Mouse (Mus musculus): ENCODE measurements around the gene Layn. TPM values are rescaled to one million over a fixed set of nuclear protein-coding genes. Genes with fewer than 3 reads are reported as not detected.

Gene Layn
- total RNA-seq, 2 experiments from 2014 or later, result 3.8 to 4.7 TPM

DNA sequence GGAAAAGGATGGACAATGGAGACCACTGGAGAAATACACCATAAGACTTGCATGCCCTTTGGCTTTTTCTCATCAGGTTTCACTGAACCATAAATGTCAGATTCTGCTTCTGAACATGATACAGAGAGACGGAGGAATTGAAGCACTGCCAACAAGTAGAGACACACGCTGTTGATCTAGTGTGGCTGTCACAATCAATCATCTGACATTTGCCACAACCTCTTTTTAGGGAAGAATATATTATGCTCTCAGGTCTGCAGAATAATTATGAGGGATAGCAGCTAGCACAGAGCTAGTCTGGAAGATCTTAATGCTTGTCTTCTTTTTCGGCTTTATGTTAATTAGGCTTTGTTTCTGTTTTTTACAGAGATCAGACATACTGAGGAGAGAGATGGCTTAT is 8.7 kb downstream of the Layn start:
- no peak for TF ChIP-seq CTCF (conservative IDR thresholded peaks at IDR 0.05)
- no peak for DNase-seq (ENCODE audit: low spot score in 2 of 2)
- H3K4me3 ChIP-seq, result no peak overlapping the region
- no peak overlapping the region for H3K27ac ChIP-seq

DNA sequence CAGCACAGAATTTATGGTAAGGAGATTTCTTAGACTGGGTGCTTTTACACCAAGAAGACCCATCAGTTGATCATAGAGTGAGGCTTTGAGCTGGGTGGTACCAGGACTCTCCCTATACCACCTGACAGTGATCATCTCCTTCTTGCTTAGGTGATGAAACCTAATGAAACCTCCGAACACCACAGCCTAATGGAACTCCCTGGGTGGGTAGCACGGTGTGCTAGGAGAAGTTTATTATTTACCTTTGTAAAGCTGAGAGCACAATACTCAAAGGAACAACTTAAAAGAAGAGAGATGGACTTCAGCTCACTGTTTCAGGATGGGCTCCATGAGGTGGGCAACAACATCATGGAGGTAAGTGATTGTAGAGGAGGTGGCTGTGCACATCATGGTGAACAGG is 16.3 kb downstream of the Layn start, which contains the start of gene Btg4:
Gene Btg4, plus strand, starts transcription at position 301 of the 400 bp plus-strand sequence.
- Histone ChIP-seq H3K4me3 (no peak within 1 kb of the TSS), H3K27ac (no peak within 1 kb of the TSS)
- no peak for DNase-seq (ENCODE audit: low spot score in 2 of 2)
- no peak for TF ChIP-seq CTCF (conservative IDR thresholded peaks at IDR 0.05)

DNA sequence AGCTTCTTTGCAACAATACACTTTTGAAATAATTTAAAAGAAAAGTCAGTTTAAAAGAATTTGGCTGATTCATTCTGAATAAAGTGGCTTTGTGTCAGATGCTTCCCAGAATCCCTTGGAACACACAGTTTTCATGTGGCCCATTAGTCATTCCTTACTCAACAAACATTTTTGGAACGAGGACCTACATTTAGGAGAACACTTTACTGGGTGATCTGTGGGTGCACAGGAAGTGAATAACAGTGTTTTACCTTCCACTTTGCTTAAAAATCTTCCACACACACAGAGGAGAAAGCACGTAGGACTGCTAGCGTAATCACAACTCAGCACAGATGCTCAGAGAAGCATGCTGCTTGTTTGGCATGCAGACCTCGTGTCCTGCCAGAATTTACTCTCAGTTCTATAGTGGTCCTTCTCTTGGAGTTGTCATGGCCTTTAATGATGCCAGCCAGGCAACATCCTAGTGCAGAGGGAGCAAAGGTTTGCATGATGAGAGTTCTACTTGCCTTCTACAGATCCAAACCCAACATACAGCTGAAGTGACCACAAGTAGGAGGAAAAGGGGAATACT is 17.9 kb downstream of the Layn start:
- peak in 1 of 2 experiments; percentile 39 for DNase-seq (ENCODE audit: low spot score in 2 of 2)
- TF ChIP-seq CTCF (conservative IDR thresholded peaks at IDR 0.05), result no peak
- H3K27ac ChIP-seq, result no peak overlapping the region
- H3K4me3 ChIP-seq, result no peak overlapping the region

DNA sequence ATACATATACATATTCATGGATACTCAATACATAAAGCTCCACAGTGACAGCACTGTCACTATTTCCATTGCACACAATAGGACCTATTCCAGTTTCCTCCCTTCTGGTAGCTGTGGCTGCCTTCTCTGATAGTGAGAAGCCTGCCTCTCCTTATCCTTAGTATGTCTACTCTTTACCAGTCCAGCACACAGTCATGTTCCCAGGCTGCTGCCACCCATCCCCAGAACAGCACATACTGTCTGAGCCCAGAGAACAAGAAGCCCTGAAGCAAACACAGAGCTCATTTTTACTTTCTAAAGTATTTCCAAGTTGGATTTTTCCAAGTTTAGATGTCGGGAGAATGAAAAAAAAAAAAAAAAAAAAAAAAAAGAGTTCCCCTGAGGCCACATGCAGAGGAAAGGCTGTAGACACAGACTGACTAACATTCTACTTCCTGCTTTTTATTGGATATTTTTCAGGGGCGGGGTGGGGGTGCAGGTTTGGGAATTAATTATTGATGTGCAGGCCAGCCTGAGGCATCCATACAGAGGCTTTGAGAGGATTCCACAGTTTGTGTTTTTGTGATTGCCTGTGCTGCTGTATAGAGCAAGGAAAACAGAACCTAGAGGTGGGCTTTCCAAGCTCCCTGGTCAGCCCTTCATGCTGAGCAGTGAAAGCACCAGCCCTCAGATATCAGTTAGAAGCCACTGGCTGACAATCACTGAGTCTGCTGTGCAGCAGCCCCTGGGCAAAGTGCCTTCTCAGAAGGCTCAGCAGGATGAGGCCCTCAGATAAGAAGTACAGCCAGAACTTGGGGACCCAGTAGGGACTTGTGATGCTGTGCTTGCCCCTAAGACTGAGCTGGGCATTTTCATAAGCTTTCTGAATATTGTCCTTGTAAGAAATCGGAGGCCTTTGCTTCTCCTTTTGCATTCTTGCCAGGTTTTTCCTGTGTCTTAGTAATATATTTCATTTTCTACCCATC is 20.3 kb downstream of the Layn start:
- DNase-seq (ENCODE audit: low spot score in 2 of 2), result no peak
- no peak overlapping the region for H3K27ac ChIP-seq
- TF ChIP-seq CTCF (conservative IDR thresholded peaks at IDR 0.05), result no peak
- H3K4me3 ChIP-seq, result no peak overlapping the region

DNA sequence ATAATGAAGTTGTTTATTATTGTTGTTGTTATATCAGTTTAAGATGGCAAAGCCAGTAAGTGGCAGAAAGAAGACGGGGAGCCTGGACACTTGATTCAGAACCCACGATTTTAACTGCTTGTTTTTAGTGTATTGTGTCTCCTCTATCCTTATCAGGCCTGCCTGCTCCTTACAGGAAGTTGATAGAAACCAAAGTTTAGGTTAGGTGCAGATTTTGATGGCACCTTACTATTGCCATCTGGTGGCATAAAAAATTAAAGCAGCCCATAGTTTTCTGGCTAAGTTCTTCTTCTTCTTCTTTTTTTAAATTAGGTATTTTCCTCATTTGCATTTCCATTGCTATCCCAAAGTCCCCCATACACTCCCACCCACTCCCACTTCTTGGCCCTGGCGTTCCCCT is 24.7 kb downstream of the Layn start:
- DNase-seq (ENCODE audit: low spot score in 2 of 2), result peak; percentile 5 to 19
- H3K4me3 ChIP-seq, result no peak overlapping the region
- no peak overlapping the region for H3K27ac ChIP-seq
- peak; percentile 79 for TF ChIP-seq CTCF (conservative IDR thresholded peaks at IDR 0.05)

DNA sequence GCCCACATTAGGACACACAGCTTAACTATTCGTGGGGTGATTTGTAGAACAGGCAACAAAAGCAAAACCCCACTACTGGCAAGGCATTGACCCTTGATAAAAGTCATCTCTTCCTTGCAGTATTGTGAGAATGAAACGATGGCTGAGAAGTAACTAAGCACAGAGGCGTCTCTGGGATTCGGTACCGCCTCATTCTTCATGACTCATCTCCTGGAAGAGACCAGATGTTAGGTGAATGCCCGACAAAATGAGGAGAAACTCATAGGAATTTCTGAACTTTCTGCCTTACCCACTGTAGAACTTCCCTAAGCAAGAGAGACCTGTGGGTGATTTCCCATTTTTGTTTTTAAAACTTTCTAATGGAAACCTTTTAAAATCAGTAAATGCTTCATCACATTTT is 34.8 kb downstream of the Layn start:
- DNase-seq (ENCODE audit: low spot score in 2 of 2), result no peak
- no peak overlapping the region for H3K27ac ChIP-seq
- no peak overlapping the region for H3K4me3 ChIP-seq
- TF ChIP-seq CTCF (conservative IDR thresholded peaks at IDR 0.05), result no peak

DNA sequence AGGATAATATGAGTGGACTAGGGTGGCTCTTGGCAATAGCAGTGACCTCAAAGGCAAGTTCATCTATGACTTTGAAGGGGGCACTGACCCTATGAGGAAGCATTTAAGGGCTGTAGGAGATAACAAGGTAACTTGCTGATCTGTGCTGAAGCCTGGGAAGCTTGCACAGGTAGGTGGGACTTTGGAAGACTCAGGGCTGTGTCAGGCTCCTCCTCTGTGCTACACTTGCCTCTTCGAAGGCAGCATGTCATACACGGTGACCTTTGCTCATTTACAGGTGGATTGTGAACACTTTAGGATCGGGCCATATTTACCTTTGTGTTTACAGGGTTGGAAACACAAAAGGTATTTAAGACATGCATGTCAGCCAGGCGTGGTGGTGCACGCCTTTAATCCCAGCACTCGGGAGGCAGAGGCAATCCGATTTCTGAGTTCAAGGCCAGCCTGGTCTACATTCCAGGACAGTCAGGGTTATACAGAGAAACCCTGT is 35.4 kb downstream of the Layn start:
- H3K4me3 ChIP-seq, result no peak overlapping the region
- DNase-seq (ENCODE audit: low spot score in 2 of 2), result no peak
- TF ChIP-seq CTCF (conservative IDR thresholded peaks at IDR 0.05), result no peak
- H3K27ac ChIP-seq, result no peak overlapping the region

DNA sequence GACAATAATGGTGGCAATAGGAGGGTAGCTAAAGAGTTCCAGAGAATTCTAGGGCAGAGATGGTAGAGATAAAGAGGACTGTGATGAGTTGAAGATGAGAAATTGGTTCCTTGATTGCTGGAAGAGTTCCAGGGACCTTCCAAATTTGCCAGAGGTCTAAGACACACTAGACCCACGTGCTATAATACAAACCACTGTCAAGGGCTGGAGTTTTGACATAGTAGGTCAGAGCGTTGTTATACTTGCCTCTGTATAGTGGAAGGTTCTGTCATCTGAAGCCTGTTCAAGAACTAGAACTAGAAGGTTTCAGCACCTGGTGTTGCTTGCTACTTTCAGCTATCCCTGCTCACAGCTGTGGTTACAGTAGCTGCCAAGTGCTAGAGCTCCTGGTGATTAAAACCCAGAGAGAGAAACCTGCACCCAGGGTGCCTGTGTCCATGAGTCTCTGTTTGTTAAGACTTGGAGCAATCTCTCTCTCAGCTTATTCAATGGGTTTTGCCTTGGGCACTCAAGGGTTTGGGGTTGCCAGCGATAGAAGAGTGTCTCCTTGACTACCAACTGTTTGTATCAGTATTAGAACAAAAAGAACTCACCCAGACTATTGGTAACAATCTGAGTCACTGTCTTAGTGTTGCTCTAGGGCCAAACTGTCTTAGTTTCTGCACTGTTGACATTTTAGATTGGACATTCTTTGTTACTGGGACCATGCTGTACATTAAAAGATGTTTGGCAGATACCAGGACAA is 43.9 kb downstream of the Layn start:
- Histone ChIP-seq H3K4me3 (no peak overlapping the region), H3K27ac (no peak overlapping the region)
- no peak for TF ChIP-seq CTCF (conservative IDR thresholded peaks at IDR 0.05)
- no peak for DNase-seq (ENCODE audit: low spot score in 2 of 2)

DNA sequence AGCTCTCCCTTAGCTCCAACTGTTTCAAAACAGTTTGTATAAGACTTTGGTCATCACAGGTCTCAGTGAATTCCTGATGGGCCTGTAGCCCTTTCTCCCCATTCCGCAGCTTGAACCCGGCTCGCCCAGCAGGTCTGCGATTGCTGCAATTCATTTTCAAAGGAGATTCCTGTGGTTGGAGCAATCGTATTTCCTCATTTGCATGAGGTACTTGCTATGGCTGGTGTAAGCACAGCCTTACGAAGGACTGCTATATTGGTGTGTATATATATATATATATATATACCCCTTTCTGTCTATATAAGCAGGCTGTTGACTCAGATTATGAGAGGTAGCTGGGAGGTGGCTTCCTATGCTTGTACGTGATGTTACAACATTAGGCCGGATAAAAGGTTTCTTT is 44.6 kb downstream of the Layn start:
- TF ChIP-seq CTCF (conservative IDR thresholded peaks at IDR 0.05), result no peak
- no peak for DNase-seq (ENCODE audit: low spot score in 2 of 2)
- Histone ChIP-seq H3K27ac (no peak overlapping the region), H3K4me3 (no peak overlapping the region)

DNA sequence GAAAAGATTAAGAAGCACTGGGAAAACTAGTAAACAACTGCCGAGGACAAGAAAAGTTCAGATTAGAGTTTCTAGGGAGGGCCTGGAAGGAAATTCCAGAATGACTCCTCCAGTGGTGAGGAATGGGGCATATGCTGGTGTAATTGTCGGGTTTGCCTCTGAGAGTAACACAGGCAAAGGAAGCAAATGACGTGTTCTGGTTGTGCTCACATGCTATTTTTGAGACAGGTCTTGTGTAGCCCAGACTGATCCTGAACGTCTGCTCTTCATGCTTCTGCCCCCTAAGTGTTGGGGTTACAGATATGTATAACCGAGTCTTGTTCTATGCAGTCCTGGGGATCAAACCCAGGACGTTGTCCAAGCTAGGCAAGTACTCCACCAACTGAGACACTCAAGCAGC is 45.3 kb downstream of the Layn start:
- H3K4me3 ChIP-seq, result no peak overlapping the region
- DNase-seq (ENCODE audit: low spot score in 2 of 2), result no peak
- no peak for TF ChIP-seq CTCF (conservative IDR thresholded peaks at IDR 0.05)
- no peak overlapping the region for H3K27ac ChIP-seq

DNA sequence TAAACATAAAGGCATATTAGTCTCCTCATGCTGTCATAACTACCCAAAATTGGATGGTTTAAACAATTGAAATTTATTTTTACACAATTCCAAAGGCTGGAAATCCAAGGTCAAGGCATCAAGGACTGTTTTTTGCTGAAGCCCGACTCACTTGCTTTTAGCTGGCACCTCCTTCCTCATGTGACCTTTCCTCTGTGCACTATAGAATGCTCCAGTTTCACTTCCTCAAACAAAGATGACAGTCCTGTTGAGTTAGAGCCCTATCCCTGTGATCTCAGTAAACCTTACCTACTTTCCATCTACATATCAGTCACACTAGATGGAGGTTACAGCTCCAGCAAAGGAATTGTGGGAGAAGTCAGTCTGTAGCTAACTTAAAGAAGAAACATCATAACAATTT is 46.7 kb downstream of the Layn start:
- TF ChIP-seq CTCF (conservative IDR thresholded peaks at IDR 0.05), result no peak
- no peak overlapping the region for H3K4me3 ChIP-seq
- DNase-seq (ENCODE audit: low spot score in 2 of 2), result no peak
- no peak overlapping the region for H3K27ac ChIP-seq

DNA sequence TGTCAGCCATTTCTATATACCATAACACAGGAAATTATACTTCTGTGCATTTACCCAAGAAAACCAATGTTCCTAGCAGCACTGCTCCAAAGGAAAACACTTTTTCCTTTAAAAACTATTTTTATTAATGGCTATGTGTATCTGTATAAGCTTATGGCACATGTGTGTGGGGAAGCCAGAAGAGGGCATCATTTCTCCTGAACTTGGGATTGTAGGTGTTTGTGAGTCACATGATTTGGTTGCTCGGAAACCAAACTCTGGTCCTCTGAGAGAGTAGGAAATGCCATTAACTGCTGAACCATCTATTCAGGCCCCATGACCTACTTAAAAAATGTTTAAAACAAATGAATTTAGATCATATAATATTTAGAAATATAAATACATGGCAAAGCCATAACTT is 49.9 kb downstream of the Layn start:
- TF ChIP-seq CTCF (conservative IDR thresholded peaks at IDR 0.05), result no peak; the same call in 1 of the 2 replicates
- DNase-seq (ENCODE audit: low spot score in 2 of 2), result no peak
- H3K27ac ChIP-seq, result no peak overlapping the region
- no peak overlapping the region for H3K4me3 ChIP-seq

All from layer of hippocampus, adult 2 months (tissue).